Mouse (Mus musculus) intestine, embryonic 16.5 days (tissue): Measurements from ENCODE around the gene Dok7. TPM values are rescaled to one million over a fixed set of nuclear protein-coding genes. Genes with fewer than 3 reads are reported as not detected.

Source experiments
- ATAC-seq: fragments of 200-750 bp; cut with Nextera tagmentation; 2 replicates; pipeline ENCODE4 v1.8.0; 2017; ENCODE audit warnings: moderate TSS enrichment, moderate library complexity
- H3K27ac ChIP-seq: fragments of 300-500 bp; sonication (generic); 2 replicates; pipeline ENCODE4 v1.5.1; 2014; ENCODE audit warnings: mild to moderate bottlenecking, low read length
- H3K27me3 ChIP-seq: fragments of 300-500 bp; sonication (generic); replicated peaks from 2 replicates; pipeline ENCODE4 v1.6.1; 2014; ENCODE audit warnings: low read length, control low read depth, mixed read lengths; ENCODE audit not compliant: control insufficient read depth, insufficient read depth
- H3K36me3 ChIP-seq: fragments of 300-500 bp; sonication (generic); 2 replicates; pipeline ENCODE4 v1.6.1; 2014; ENCODE audit warnings: low read length, control low read depth; ENCODE audit not compliant: control insufficient read depth, insufficient read depth
- H3K4me1 ChIP-seq: fragments of 300-500 bp; sonication (generic); 2 replicates; pipeline ENCODE4 v1.6.1; 2014; ENCODE audit warnings: low read length, control low read depth, mixed read lengths; ENCODE audit not compliant: control insufficient read depth, insufficient read depth
- H3K4me2 ChIP-seq: fragments of 300-500 bp; sonication (generic); 2 replicates; pipeline ENCODE4 v1.6.1; 2014; ENCODE audit warnings: low read depth, low read length, control low read depth
- H3K4me3 ChIP-seq: fragments of 300-500 bp; sonication (generic); 2 replicates; pipeline ENCODE4 v1.5.1; 2014; ENCODE audit warnings: mild to moderate bottlenecking, low read length
- H3K9ac ChIP-seq: fragments of 300-500 bp; sonication (generic); 2 replicates; pipeline ENCODE4 v1.6.1; 2014; ENCODE audit warnings: low read depth, low read length
- H3K9me3 ChIP-seq: fragments of 300-500 bp; sonication (generic); 2 replicates; pipeline ENCODE4 v1.6.1; 2016; ENCODE audit warnings: low read length, control low read depth; ENCODE audit not compliant: control insufficient read depth
- WGBS: fragments of 180-500 bp; shearing (Covaris S2); extraction: QIAGEN DNeasy Blood & Tissue Kit; methylation state at CpG from one replicate; pipeline ENCODE4 v1.1.7; 2014; 5-methylcytosine and 5-hydroxymethylcytosine counted together
- polyA plus RNA-seq: library from polyadenylated mRNA; unstranded; fragments of >200 nt; fragmentation: Nextera tagmentation; extraction: Ambion mirVana; gene quantifications from 2 replicates; pipeline ENCODE4 v1.2.1, GENCODE M21; 2015

Dok7 gene
- polyA plus RNA-seq, 1 experiment from 2014 or later, result 1.3 TPM

- Histone ChIP-seq H3K4me3 (no peak overlapping the region), H3K27me3 (no peaks in the 10 kb centered on the region), H3K4me2 (no peak overlapping the region), H3K9ac (no peak overlapping the region), H3K27ac (no peak overlapping the region), H3K4me1 (no peaks in the 10 kb centered on the region), H3K9me3 (no peaks in the 10 kb centered on the region), H3K36me3 (no peaks in the 10 kb centered on the region)
- WGBS, result 82% methylated on average over 16 of the region's 16 CpGs
- ATAC-seq, result no peak
These were observed 72.6 kb downstream of the Dok7 start for GRCm38 (mm10) chr5:35129208-35129607.

- no peak overlapping the region for H3K9ac ChIP-seq
- no peaks in the 10 kb centered on the region for H3K9me3 ChIP-seq
- no peak overlapping the region for H3K4me2 ChIP-seq
- no peak for ATAC-seq
- no peak overlapping the region for H3K4me3 ChIP-seq
- 94% methylated on average over 7 of the region's 7 CpGs for WGBS
- H3K27me3 ChIP-seq, result no peaks in the 10 kb centered on the region
- H3K4me1 ChIP-seq, result no peaks in the 10 kb centered on the region
- H3K27ac ChIP-seq, result no peak overlapping the region
- no peaks in the 10 kb centered on the region for H3K36me3 ChIP-seq
These were observed 73.2 kb downstream of the Dok7 start for GRCm38 (mm10) chr5:35129767-35130191.

GRCm38 (mm10) chr5:35131237-35131636, 74.7 kb downstream of the Dok7 start:
- no peaks in the 10 kb centered on the region for H3K36me3 ChIP-seq
- H3K27me3 ChIP-seq, result no peaks in the 10 kb centered on the region
- H3K9ac ChIP-seq, result no peak overlapping the region
- no peak overlapping the region for H3K4me2 ChIP-seq
- H3K4me1 ChIP-seq, result no peaks in the 10 kb centered on the region
- H3K9me3 ChIP-seq, result no peaks in the 10 kb centered on the region
- no peak overlapping the region for H3K4me3 ChIP-seq
- no peak overlapping the region for H3K27ac ChIP-seq
- 17% methylated on average over 1 of the region's 1 CpGs for WGBS
- no peak for ATAC-seq

GRCm38 (mm10) chr5:35131773-35132172, 75.2 kb downstream of the Dok7 start:
- no peaks in the 10 kb centered on the region for H3K4me1 ChIP-seq
- H3K4me3 ChIP-seq, result no peak overlapping the region
- H3K4me2 ChIP-seq, result no peak overlapping the region
- ATAC-seq, result no peak
- H3K9ac ChIP-seq, result no peak overlapping the region
- H3K27me3 ChIP-seq, result no peaks in the 10 kb centered on the region
- no peaks in the 10 kb centered on the region for H3K36me3 ChIP-seq
- no peaks in the 10 kb centered on the region for H3K9me3 ChIP-seq
- H3K27ac ChIP-seq, result no peak overlapping the region
- WGBS, result 10% methylated on average over 7 of the region's 7 CpGs

GRCm38 (mm10) chr5:35132278-35132980, 75.9 kb downstream of the Dok7 start:
- Histone ChIP-seq H3K4me1 (no peaks in the 10 kb centered on the region), H3K9ac (no peak overlapping the region), H3K27me3 (no peaks in the 10 kb centered on the region), H3K4me2 (no peak overlapping the region), H3K9me3 (no peaks in the 10 kb centered on the region), H3K36me3 (no peaks in the 10 kb centered on the region), H3K27ac (no peak overlapping the region), H3K4me3 (no peak overlapping the region)
- no peak for ATAC-seq
- WGBS, result 92% methylated on average over 9 of the region's 9 CpGs

GRCm38 (mm10) chr5:35133468-35133867, 76.9 kb downstream of the Dok7 start:
- no peaks in the 10 kb centered on the region for H3K27me3 ChIP-seq
- ATAC-seq, result no peak
- H3K4me3 ChIP-seq, result no peak overlapping the region
- no peaks in the 10 kb centered on the region for H3K9me3 ChIP-seq
- no peaks in the 10 kb centered on the region for H3K4me1 ChIP-seq
- 86% methylated on average over 4 of the region's 4 CpGs for WGBS
- no peaks in the 10 kb centered on the region for H3K36me3 ChIP-seq
- H3K9ac ChIP-seq, result no peak overlapping the region
- H3K4me2 ChIP-seq, result no peak overlapping the region
- no peak overlapping the region for H3K27ac ChIP-seq

GRCm38 (mm10) chr5:35134286-35134685, 77.7 kb downstream of the Dok7 start:
- no peak for ATAC-seq
- Histone ChIP-seq H3K4me3 (no peak overlapping the region), H3K4me2 (no peak overlapping the region), H3K4me1 (no peaks in the 10 kb centered on the region), H3K9me3 (no peaks in the 10 kb centered on the region), H3K27me3 (no peaks in the 10 kb centered on the region), H3K9ac (no peak overlapping the region), H3K27ac (no peak overlapping the region), H3K36me3 (no peaks in the 10 kb centered on the region)
- 82% methylated on average over 3 of the region's 3 CpGs for WGBS

GRCm38 (mm10) chr5:35135903-35136302, 79.3 kb downstream of the Dok7 start:
- Histone ChIP-seq H3K36me3 (no peaks in the 10 kb centered on the region), H3K27me3 (no peaks in the 10 kb centered on the region), H3K4me3 (no peak overlapping the region), H3K4me2 (no peak overlapping the region), H3K4me1 (no peaks in the 10 kb centered on the region), H3K27ac (no peak overlapping the region), H3K9me3 (no peaks in the 10 kb centered on the region), H3K9ac (no peak overlapping the region)
- 64% methylated on average over 5 of the region's 5 CpGs for WGBS
- no peak for ATAC-seq
